Mouse (Mus musculus) limb, embryonic 13.5 days (tissue): ENCODE measurements around the gene Tm4sf5. TPM values are rescaled to one million over a fixed set of nuclear protein-coding genes. Genes with fewer than 3 reads are reported as not detected.

Source experiments
- polyA plus RNA-seq: library from polyadenylated mRNA; unstranded; fragments of >200 nt; fragmentation: Nextera tagmentation; extraction: Ambion mirVana; gene quantifications from 2 replicates; pipeline ENCODE4 v1.2.1, GENCODE M21; 2015

Tm4sf5 gene
- polyA plus RNA-seq, 1 experiment from 2014 or later: 0.29 TPM

Other genes with a start within 250 kb of the Tm4sf5 start
- 4.1 TPM in 2 replicates for gene Alox12, start 249.9 kb upstream of the Tm4sf5 start, polyA plus RNA-seq
- not detected in 2 replicates for gene Alox12e, start 182.6 kb upstream of the Tm4sf5 start, polyA plus RNA-seq
- gene Alox15, start 153.2 kb upstream of the Tm4sf5 start, polyA plus RNA-seq: 0.05 TPM in 1 of 2 replicates, not detected in the other
- 40.0 and 41.8 TPM in 2 replicates for gene Pelp1, start 95.2 kb upstream of the Tm4sf5 start, polyA plus RNA-seq
- 22.8 and 24.1 TPM in 2 replicates for gene Arrb2, start 72.6 kb upstream of the Tm4sf5 start, polyA plus RNA-seq
- gene Med11, start 53.3 kb upstream of the Tm4sf5 start, polyA plus RNA-seq: 42.4 and 45.9 TPM in 2 replicates
- gene Zmynd15, start 45.8 kb upstream of the Tm4sf5 start, polyA plus RNA-seq: 0.62 and 0.75 TPM in 2 replicates
- 2.7 and 3.9 TPM in 2 replicates for gene Cxcl16, start 45.3 kb upstream of the Tm4sf5 start, polyA plus RNA-seq
- 0.31 and 0.41 TPM in 2 replicates for gene Vmo1, start 9.4 kb downstream of the Tm4sf5 start, polyA plus RNA-seq
- 0.43 and 0.92 TPM in 2 replicates for gene Gltpd2, start 14.0 kb downstream of the Tm4sf5 start, polyA plus RNA-seq
- gene Psmb6, start 20.1 kb downstream of the Tm4sf5 start, polyA plus RNA-seq: 828 and 869 TPM in 2 replicates
- gene Gm40193, start 27.7 kb downstream of the Tm4sf5 start, polyA plus RNA-seq: not detected in 2 replicates
- 4.5 and 5.7 TPM in 2 replicates for gene Pld2, start 34.8 kb downstream of the Tm4sf5 start, polyA plus RNA-seq
- gene Mink1, start 57.6 kb downstream of the Tm4sf5 start, polyA plus RNA-seq: 14.1 and 15.5 TPM in 2 replicates
- not detected in 2 replicates for gene 4930544D05Rik, start 110.6 kb downstream of the Tm4sf5 start, polyA plus RNA-seq
- gene Chrne, start 114.0 kb downstream of the Tm4sf5 start, polyA plus RNA-seq: not detected in 2 replicates
- gene Gp1ba, start 133.9 kb downstream of the Tm4sf5 start, polyA plus RNA-seq: 0.18 and 0.22 TPM in 2 replicates
- gene Rnf167, start 142.0 kb downstream of the Tm4sf5 start, polyA plus RNA-seq: 120 and 129 TPM in 2 replicates
- 165 and 173 TPM in 2 replicates for gene Slc25a11, start 142.2 kb downstream of the Tm4sf5 start, polyA plus RNA-seq
- gene Pfn1, start 149.4 kb downstream of the Tm4sf5 start, polyA plus RNA-seq: 1,638 and 1,674 TPM in 2 replicates
- gene Eno3, start 152.0 kb downstream of the Tm4sf5 start, polyA plus RNA-seq: 52.3 and 57.1 TPM in 2 replicates
- gene Spag7, start 164.2 kb downstream of the Tm4sf5 start, polyA plus RNA-seq: 159 and 165 TPM in 2 replicates
- gene Camta2, start 182.9 kb downstream of the Tm4sf5 start, polyA plus RNA-seq: 11.8 and 15.1 TPM in 2 replicates
- 1.6 and 1.8 TPM in 2 replicates for gene Inca1, start 194.9 kb downstream of the Tm4sf5 start, polyA plus RNA-seq
- gene Kif1c, start 195.3 kb downstream of the Tm4sf5 start, polyA plus RNA-seq: 3.4 and 3.6 TPM in 2 replicates